Mouse (Mus musculus): Measurements from ENCODE around the gene Map2. TPM values are rescaled to one million over a fixed set of nuclear protein-coding genes. Genes with fewer than 3 reads are reported as not detected.

Gene Map2
- total RNA-seq, 2 experiments from 2014 or later = 4.0 to 5.2 TPM

- intact Hi-C loops (cut with DNase I; ENCODE audit: low total_unique reads) = no loop called here
- DNase-seq = no peak
Observed at GRCm38 (mm10) chr1:66361799-66362198, 186.7 kb downstream of the Map2 start.

GRCm38 (mm10) chr1:66363285-66363684 lies 188.2 kb downstream of the Map2 start:
- intact Hi-C loops (cut with DNase I; ENCODE audit: low total_unique reads) = no loop called here
- DNase-seq = no peak

DNA sequence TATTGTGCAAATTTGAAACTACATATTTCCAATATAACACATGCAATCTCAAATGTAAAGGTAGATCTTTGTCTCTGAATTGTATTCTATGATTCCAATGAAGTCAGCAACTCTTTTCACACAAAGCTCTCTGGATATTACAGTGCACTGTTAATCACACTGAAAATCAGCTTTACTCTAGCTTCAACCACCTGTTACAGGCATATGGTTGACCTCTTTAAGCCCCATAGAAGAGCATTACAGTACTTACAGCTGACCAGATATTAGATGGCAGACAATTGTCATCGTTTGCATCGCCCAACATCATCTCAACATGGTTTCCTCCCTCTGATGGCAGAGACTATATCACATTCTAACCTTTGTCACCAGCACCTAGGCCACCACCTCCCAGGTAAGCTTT lies 189.3 kb downstream of the Map2 start:
- no peak for DNase-seq
- intact Hi-C loops (cut with DNase I; ENCODE audit: low total_unique reads) = no loop called here

DNA sequence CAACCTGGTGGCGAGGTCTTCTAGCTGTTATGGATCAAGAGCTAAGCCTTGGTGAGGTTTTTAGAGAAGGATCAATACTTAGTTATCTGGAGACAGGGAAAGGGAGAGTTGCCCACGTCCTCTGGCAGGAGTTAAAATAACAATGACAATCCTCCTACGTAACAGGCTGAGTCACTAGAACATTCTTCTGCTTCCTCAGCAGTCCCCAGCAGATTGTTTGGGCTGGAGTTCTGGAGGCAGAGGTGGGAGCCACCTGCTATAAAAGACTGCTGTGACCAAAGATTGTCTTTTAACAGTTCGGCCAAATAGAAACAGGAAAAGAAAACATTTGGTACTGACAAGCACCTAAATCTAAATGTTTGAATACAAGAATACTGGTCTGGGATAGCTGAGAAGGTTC lies 190.5 kb downstream of the Map2 start:
- no peak for DNase-seq
- intact Hi-C loops (cut with DNase I; ENCODE audit: low total_unique reads) = no loop called here

- intact Hi-C loops (cut with DNase I; ENCODE audit: low total_unique reads) = no loop called here
- no peak for DNase-seq
Observed at GRCm38 (mm10) chr1:66369486-66369885, 194.4 kb downstream of the Map2 start.

GRCm38 (mm10) chr1:66371371-66371770 lies 196.3 kb downstream of the Map2 start:
- DNase-seq = no peak
- intact Hi-C loops (cut with DNase I; ENCODE audit: low total_unique reads) = no loop called here

DNA sequence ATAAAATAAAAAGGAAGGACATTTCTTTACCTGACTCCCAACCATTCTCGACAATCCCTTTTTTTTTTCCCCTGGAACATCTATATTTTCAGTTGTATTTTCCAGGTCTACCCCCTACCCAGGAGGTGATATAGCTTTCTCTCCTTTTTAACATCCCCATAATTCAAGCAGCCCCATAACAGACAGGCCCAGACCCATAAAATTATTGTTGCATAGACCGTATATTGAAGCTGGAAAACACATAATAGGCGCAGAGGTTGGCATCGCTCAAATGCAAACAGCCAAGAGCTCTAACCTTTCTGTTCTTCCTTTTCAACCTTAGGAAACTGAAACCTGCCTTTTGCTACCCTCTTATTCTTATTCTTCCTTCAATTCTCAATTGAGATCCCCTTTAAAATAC lies 211.2 kb downstream of the Map2 start:
- intact Hi-C loops (cut with DNase I; ENCODE audit: low total_unique reads) = no loop called here
- DNase-seq = no peak

DNA sequence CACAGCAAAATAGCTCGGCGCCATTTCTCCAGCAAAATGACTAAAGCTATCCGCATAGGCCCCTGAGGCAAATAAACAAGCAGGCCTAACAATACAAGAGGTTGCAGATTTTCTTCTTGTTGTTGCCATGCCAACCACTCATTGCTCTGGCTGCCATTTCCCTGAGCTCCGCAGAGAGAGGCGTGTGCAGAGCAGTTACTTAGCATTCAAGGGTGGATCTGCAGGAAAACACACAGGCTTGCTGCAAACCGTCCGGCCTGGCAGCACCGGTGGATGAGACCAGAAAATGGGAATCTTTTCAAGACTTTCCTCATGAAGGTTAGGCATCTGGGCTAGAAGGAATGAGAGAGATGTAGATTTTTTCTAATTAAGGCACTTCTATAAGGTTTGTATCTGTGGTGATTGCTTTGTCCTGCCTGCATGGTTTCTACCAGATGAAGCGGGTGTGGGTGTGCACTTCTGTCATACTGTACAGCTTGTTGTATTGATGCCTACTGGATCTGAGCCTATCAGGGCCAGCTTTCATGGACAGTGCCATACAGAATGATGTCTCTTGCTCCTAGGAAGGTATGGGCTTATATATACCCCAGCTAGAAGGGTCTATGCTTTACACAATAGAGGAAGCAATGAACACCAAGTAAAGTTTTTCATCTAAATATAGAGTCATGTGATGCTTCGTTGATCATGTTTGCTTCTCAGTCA lies 211.8 kb downstream of the Map2 start:
- intact Hi-C loops (cut with DNase I; ENCODE audit: low total_unique reads) = no loop called here
- no peak for DNase-seq

GRCm38 (mm10) chr1:66388561-66388960 lies 213.5 kb downstream of the Map2 start:
- DNase-seq = no peak
- intact Hi-C loops (cut with DNase I; ENCODE audit: low total_unique reads) = no loop called here

- no peak for DNase-seq
- intact Hi-C loops (cut with DNase I; ENCODE audit: low total_unique reads) = no loop called here
Observed at GRCm38 (mm10) chr1:66394944-66395637, 220.0 kb downstream of the Map2 start.

- intact Hi-C loops (cut with DNase I; ENCODE audit: low total_unique reads) = no loop called here
Observed at GRCm38 (mm10) chr1:66395826-66396225, 220.8 kb downstream of the Map2 start.

DNA sequence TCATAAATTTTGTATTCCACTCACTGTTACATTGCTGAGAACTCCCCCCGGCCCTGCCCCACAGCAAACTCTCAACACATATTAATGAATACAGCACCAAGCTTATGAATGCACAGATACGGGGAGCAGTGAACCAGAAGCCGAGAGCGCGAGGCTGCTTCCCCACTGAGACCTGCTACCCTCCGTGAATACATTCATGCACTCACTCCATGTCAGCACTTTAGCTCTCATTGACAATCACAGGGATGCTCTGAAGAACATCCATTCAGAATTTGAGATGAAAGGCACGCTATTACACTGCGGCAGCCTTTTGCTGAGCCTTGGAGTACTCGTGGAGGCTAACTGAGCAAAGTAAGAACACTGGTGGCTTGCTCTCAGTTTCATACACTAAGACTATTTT lies 226.8 kb downstream of the Map2 start:
- intact Hi-C loops (cut with DNase I; ENCODE audit: low total_unique reads) = no loop called here
- DNase-seq = no peak

More at GRCm38 (mm10) chr1:66395826-66396225, 220.8 kb downstream of the Map2 start:
- no peak for DNase-seq

DNA sequence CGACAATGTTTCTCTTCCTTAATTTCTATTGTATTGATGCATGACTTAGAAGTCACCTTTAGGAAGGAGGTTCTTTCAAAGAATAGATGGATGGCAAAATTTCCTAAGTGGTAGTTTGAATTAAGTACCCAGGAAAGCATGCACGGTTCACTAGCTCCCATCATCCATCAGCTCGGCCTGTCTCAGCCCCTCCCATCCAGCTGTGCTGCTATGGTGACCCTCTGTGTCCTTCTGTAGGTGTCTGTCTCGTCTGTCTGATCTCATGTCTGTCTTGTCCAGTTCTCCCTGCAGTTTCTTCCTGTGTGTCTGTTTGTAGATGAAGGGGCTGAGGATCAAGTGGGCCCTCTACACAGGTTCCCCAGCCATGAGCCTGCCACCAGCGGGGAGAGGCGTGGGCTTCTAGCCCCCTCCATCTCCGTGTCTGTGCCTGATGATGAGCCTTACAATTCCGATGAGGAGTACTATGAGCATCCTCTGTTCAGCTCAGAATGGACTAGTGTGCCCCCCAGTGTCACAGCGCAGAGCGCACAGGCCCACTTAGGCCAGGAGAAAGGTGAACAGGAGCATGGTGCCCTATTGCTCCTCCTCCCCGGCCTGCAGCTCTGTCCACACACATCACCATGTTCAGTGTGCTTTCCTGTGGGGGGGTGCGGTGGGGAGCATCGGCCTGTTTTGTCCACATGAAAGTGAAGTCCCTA lies 232.3 kb downstream of the Map2 start:
- intact Hi-C loops (cut with DNase I; ENCODE audit: low total_unique reads) = no loop called here
- DNase-seq = no peak

DNA sequence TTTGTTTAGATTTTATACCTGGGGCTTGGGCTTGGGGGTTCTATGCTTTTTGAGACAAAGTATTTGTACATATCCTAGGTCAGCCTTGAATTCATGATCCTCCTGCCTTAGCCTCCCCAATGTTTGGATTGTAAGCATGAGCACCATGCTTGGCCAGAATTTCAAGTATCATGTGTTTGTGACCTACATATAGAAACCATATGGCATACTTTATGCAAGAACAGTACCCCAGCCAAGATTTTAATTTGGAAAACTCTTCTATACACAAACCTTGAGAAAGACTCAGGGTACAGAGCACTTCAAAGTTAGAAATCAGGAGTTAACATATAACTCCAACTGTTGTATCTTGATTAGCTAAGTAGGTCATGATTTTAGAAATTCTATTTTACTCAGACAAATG lies 243.3 kb downstream of the Map2 start:
- DNase-seq = no peak
- intact Hi-C loops (cut with DNase I; ENCODE audit: low total_unique reads) = no loop called here

GRCm38 (mm10) chr1:66426073-66426472 lies 251.0 kb downstream of the Map2 start:
- DNase-seq = no peak
- intact Hi-C loops (cut with DNase I; ENCODE audit: low total_unique reads) = no loop called here

DNA sequence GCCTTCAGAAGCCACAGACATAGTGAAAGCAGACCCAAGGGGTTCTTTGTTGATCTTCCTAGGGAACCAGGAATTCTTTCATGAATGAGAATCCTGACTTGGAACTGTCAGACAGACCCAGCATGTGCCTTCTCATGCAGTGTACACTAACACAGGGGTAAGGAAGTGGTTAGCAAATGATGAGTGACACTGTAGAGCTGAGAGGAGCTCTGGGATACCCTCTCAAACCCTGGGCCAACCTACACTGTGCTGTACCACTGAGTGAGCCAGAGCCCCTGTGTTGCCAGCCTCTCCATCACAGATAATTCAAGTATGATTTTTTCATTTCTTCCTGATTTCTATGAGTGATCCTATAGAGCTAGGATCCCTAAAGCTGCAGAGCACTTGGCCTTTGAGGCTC lies 255.9 kb downstream of the Map2 start:
- DNase-seq = no peak
- intact Hi-C loops (cut with DNase I; ENCODE audit: low total_unique reads) = no loop called here

DNA sequence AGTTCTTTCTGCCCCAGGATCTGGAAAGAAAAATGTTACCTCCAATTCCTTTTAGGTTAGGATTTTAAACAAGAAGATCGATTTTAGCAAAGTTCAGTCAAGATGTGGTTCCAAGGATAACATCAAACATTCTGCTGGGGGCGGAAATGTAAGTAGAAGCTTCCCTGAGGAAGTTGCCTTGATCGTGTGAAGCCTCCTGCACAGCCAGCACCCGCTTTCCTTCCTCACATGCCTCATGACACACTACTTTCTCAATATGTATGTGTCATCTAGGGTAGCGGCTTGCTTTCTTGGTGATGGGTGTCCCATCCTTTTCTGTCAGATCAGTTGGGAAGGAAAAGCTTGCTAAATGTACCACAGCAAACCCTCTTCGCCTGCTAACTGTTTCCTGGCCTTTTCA lies 256.4 kb downstream of the Map2 start:
- no peak for DNase-seq
- intact Hi-C loops (cut with DNase I; ENCODE audit: low total_unique reads) = no loop called here

DNA sequence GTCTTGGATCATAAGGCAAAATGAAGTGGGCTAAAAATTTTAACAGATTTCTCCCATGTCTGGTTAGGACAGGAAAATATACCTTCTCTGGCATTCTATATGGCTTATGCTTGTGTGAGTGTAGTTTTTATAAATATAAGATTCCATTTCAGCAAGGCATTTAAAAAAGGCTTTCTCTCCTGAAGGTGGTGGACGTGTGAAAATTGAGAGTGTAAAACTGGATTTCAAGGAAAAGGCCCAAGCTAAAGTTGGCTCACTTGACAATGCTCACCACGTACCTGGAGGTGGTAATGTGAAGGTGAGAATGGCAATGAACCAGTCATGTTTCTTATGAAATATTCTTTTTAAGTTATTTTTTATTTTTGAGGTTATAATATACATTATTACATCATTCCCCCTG lies 263.0 kb downstream of the Map2 start:
- intact Hi-C loops (cut with DNase I; ENCODE audit: low total_unique reads) = no loop called here
- no peak for DNase-seq

GRCm38 (mm10) chr1:66442922-66443321 lies 267.8 kb downstream of the Map2 start:
- intact Hi-C loops (cut with DNase I; ENCODE audit: low total_unique reads) = no loop called here
- DNase-seq = no peak

DNA sequence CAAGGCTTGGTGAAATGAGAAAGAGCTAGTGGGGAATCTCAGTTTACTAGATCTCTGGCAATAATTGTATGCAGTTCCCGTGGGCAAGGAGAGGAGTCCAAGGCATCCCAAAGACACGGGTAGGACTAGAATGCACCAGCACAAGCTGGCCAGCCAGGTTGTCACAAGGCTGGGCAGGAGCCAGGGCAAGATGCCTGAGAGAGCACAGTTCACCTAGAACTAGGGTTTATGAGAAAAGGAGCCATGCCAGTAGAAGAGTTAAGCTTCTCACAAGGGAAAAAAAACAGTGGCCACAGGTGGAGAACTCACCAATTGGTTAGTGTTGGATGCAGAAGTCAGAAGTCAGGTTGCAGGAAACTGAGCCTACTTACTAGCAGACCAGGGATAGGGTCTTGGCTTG lies 274.4 kb downstream of the Map2 start:
- no peak for DNase-seq
- intact Hi-C loops (cut with DNase I; ENCODE audit: low total_unique reads) = no loop called here

GRCm38 (mm10) chr1:66456580-66456979 lies 281.5 kb downstream of the Map2 start:
- intact Hi-C loops (cut with DNase I; ENCODE audit: low total_unique reads) = no loop called here
- no peak for DNase-seq

Measured in gastrocnemius, postnatal 14 days (tissue).